Mouse (Mus musculus) stomach, postnatal 0 days (tissue): ENCODE data around the gene Skap1. TPM values are rescaled to one million over a fixed set of nuclear protein-coding genes. Genes with fewer than 3 reads are reported as not detected.

Experiments used
- ATAC-seq: fragments of 200-750 bp; cut with Nextera tagmentation; 2 replicates; pipeline ENCODE4 v1.8.0; 2017; ENCODE audit not compliant: low FRiP score, low TSS enrichment
- DNase-seq: peaks from one replicate; pipeline ENCODE4 v3.0.0-alpha.2; 2016; ENCODE audit warnings: low spot score
- H3K27ac ChIP-seq: fragments of 300-500 bp; sonication (generic); replicated peaks from 2 replicates; pipeline ENCODE4 v1.5.1; 2014; ENCODE audit warnings: mild to moderate bottlenecking, control low read depth
- H3K27me3 ChIP-seq: fragments of 300-500 bp; sonication (generic); 2 replicates; pipeline ENCODE4 v1.6.1; 2014; ENCODE audit warnings: low read length; ENCODE audit not compliant: control insufficient read depth, insufficient read depth
- H3K36me3 ChIP-seq: fragments of 300-500 bp; sonication (generic); 2 replicates; pipeline ENCODE4 v1.6.1; 2014; ENCODE audit warnings: low read length, mixed read lengths; ENCODE audit not compliant: control insufficient read depth, insufficient read depth
- H3K4me1 ChIP-seq: fragments of 300-500 bp; sonication (generic); replicated peaks from 2 replicates; pipeline ENCODE4 v1.6.1; 2014; ENCODE audit warnings: antibody characterized with exemption; ENCODE audit not compliant: control insufficient read depth, insufficient read depth
- H3K4me2 ChIP-seq: fragments of 300-500 bp; sonication (generic); replicated peaks from 2 replicates; pipeline ENCODE4 v1.6.1; 2014; ENCODE audit warnings: low read depth, mild to moderate bottlenecking, control low read depth, moderate library complexity
- H3K4me3 ChIP-seq: fragments of 300-500 bp; sonication (generic); 2 replicates; pipeline ENCODE4 v1.5.1; 2014; ENCODE audit warnings: low read depth, low read length, control low read depth
- H3K9ac ChIP-seq: fragments of 300-500 bp; sonication (generic); 2 replicates; pipeline ENCODE4 v1.6.1; 2014; ENCODE audit warnings: mild to moderate bottlenecking, low read length, control low read depth, mixed read lengths
- H3K9me3 ChIP-seq: fragments of 300-500 bp; sonication (generic); 2 replicates; pipeline ENCODE4 v1.6.1; 2016; ENCODE audit warnings: low read length; ENCODE audit not compliant: control insufficient read depth
- CTCF ChIP-seq: IDR thresholded peaks from 2 replicates; pipeline ENCODE4 v1.5.1; 2016; ENCODE audit warnings: antibody characterized with exemption, low read depth, mild to moderate bottlenecking, moderate library complexity
- EP300 ChIP-seq: optimal IDR thresholded peaks from 2 replicates; pipeline ENCODE3; 2016; ENCODE audit warnings: antibody characterized with exemption
- WGBS: fragments of 180-500 bp; shearing (Covaris S2); extraction: QIAGEN DNeasy Blood & Tissue Kit; methylation state at CpG from one replicate; pipeline ENCODE4 v1.1.7; 2014; 5-methylcytosine and 5-hydroxymethylcytosine counted together
- polyA plus RNA-seq: library from polyadenylated mRNA; unstranded; fragments of >200 nt; fragmentation: Nextera tagmentation; extraction: Ambion mirVana; gene quantifications from 2 replicates; pipeline ENCODE4 v1.2.1, GENCODE M21; 2015

The Skap1 gene
- polyA plus RNA-seq, 1 experiment from 2014 or later, result 0.56 TPM

DNA sequence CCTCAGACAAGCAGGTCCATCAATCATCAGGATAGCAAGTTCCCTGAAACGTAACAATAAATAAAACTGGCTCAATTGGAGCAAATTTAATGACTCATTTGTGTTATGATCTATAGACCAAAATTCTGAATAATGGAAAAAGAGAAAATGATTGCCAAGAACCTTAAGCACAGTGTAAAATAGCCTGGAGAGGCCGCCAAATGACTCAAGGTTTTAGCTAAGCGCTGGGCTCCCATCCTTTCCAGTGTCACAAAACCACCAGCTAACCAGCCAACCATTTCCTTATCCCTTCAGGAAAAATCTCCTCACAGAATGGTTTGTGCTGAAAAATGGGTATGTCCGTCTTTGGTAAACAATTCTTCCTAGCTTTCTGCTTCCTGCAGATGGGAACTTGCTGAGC is 279.5 kb downstream of the Skap1 start:
- H3K36me3 ChIP-seq, result no peaks in the 10 kb centered on the region
- H3K27me3 ChIP-seq, result no peaks in the 10 kb centered on the region
- no peak overlapping the region for H3K9ac ChIP-seq
- DNase-seq (no peak), ATAC-seq (no peak)
- 57% methylated on average over 4 of the region's 4 CpGs for WGBS
- no peaks in the 10 kb centered on the region for H3K9me3 ChIP-seq
- no peaks in the 10 kb centered on the region for H3K4me1 ChIP-seq
- H3K27ac ChIP-seq, result no peak overlapping the region
- TF ChIP-seq CTCF, result no peak
- no peak for TF ChIP-seq EP300
- no peak overlapping the region for H3K4me3 ChIP-seq
- H3K4me2 ChIP-seq, result no peak overlapping the region

- no peak for DNase-seq
- no peaks in the 10 kb centered on the region for H3K36me3 ChIP-seq
- no peaks in the 10 kb centered on the region for H3K4me1 ChIP-seq
- H3K4me3 ChIP-seq, result no peak overlapping the region
- 61% methylated on average over 6 of the region's 6 CpGs for WGBS
- H3K9me3 ChIP-seq, result no peaks in the 10 kb centered on the region
- no peak for ATAC-seq
- TF ChIP-seq EP300 (no peak), CTCF (no peak)
- no peaks in the 10 kb centered on the region for H3K27me3 ChIP-seq
- H3K27ac ChIP-seq, result no peak overlapping the region
- no peak overlapping the region for H3K4me2 ChIP-seq
- no peak overlapping the region for H3K9ac ChIP-seq
These were observed 282.3 kb downstream of the Skap1 start for GRCm38 (mm10) chr11:96746648-96747047.

- Histone ChIP-seq H3K27me3 (no peaks in the 10 kb centered on the region), H3K4me1 (no peaks in the 10 kb centered on the region), H3K4me2 (no peak overlapping the region), H3K9me3 (no peaks in the 10 kb centered on the region), H3K9ac (no peak overlapping the region), H3K27ac (no peak overlapping the region), H3K36me3 (no peaks in the 10 kb centered on the region), H3K4me3 (no peak overlapping the region)
- ATAC-seq, result no peak
- TF ChIP-seq CTCF, result no peak
- no peak for DNase-seq
- WGBS, result 40% methylated on average over 3 of the region's 3 CpGs
These were observed 283.2 kb downstream of the Skap1 start for GRCm38 (mm10) chr11:96747555-96747954.

GRCm38 (mm10) chr11:96755298-96755697 is 290.9 kb downstream of the Skap1 start:
- Histone ChIP-seq H3K9ac (no peak overlapping the region), H3K4me2 (no peak overlapping the region), H3K9me3 (no peaks in the 10 kb centered on the region), H3K4me1 (no peaks in the 10 kb centered on the region), H3K36me3 (no peaks in the 10 kb centered on the region), H3K4me3 (no peak overlapping the region), H3K27ac (no peak overlapping the region), H3K27me3 (no peaks in the 10 kb centered on the region)
- no peak for TF ChIP-seq EP300
- TF ChIP-seq CTCF, result peak; percentile 18; the same call in 1 of the 2 replicates
- 100% methylated on average over 2 of the region's 2 CpGs for WGBS
- ATAC-seq (no peak), DNase-seq (no peak)

GRCm38 (mm10) chr11:96757421-96757820 is 293.0 kb downstream of the Skap1 start:
- Histone ChIP-seq H3K36me3 (no peaks in the 10 kb centered on the region), H3K27ac (no peak overlapping the region), H3K9ac (no peak overlapping the region), H3K4me2 (no peak overlapping the region), H3K4me1 (no peaks in the 10 kb centered on the region), H3K4me3 (no peak overlapping the region), H3K9me3 (no peaks in the 10 kb centered on the region), H3K27me3 (no peaks in the 10 kb centered on the region)
- DNase-seq, result no peak
- no peak for ATAC-seq
- TF ChIP-seq CTCF, result peak; percentile 25; the same call in 1 of the 2 replicates
- no peak for TF ChIP-seq EP300
- 53% methylated on average over 4 of the region's 4 CpGs for WGBS

DNA sequence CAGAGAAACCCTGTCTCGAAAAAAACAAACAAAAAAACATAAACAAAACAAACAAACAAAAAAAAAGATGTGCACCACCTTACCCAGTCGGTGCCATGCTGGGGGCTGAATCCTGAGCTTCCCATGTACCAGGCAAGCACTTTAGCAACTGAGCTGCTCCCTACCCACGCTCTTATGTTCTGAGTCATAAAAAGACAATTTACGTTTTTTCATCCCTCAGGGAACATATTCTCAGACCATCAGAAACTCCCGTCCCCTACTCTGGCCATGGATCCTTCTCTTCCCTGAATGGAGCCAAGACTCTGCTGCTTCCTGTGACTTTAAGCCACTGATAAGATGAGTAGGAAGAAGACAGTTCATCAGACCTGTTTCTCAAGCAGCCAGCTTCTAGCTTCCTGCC is 294.0 kb downstream of the Skap1 start:
- 67% methylated on average over 5 of the region's 5 CpGs for WGBS
- Histone ChIP-seq H3K27me3 (no peaks in the 10 kb centered on the region), H3K9ac (no peak overlapping the region), H3K9me3 (no peaks in the 10 kb centered on the region), H3K36me3 (no peaks in the 10 kb centered on the region), H3K4me3 (no peak overlapping the region), H3K4me2 (no peak overlapping the region), H3K27ac (no peak overlapping the region), H3K4me1 (no peaks in the 10 kb centered on the region)
- TF ChIP-seq EP300, result no peak
- TF ChIP-seq CTCF, result no peak
- ATAC-seq, result no peak
- DNase-seq, result no peak
